Mouse (Mus musculus): ENCODE measurements around the gene Trmt61a.
A peak's percentile ranks its signal among the peaks of the same experiment; 100 is the strongest.

Trmt61a gene

GRCm38 (mm10) chr12:111731822-111732807 lies 54.2 kb downstream of the Trmt61a start:
- peak; percentile 96 for DNase-seq (ENCODE audit: low read depth, low spot score)

GRCm38 (mm10) chr12:111732921-111733320 lies 55.0 kb downstream of the Trmt61a start:
- DNase-seq (ENCODE audit: low read depth, low spot score): no peak

Data from ZHBTc4 (cell line).